Mouse (Mus musculus) lung, embryonic 16.5 days (tissue): ENCODE results near the gene Acsf2. TPM values are rescaled to one million over a fixed set of nuclear protein-coding genes. Genes with fewer than 3 reads are reported as not detected.
"Not testable (repeated sequence)": the region's sequence is repeated elsewhere in the genome, so short reads cannot be mapped to it uniquely, and the experiment has no call there.

Experiments
- ATAC-seq: fragments of 200-750 bp; cut with Nextera tagmentation; 2 replicates; pipeline ENCODE4 v1.8.0; 2017; ENCODE audit warnings: low read depth, mild to moderate bottlenecking, moderate library complexity
- H3K27ac ChIP-seq: fragments of 300-500 bp; sonication (generic); 2 replicates; pipeline ENCODE4 v1.5.1; 2014; ENCODE audit warnings: mild to moderate bottlenecking, control low read depth, low read length
- H3K27me3 ChIP-seq: fragments of 300-500 bp; sonication (generic); 2 replicates; pipeline ENCODE4 v1.6.1; 2014; ENCODE audit warnings: low read depth, low read length, mixed read lengths; ENCODE audit not compliant: control insufficient read depth, insufficient read depth
- H3K36me3 ChIP-seq: fragments of 300-500 bp; sonication (generic); 2 replicates; pipeline ENCODE4 v1.6.1; 2014; ENCODE audit warnings: low read length; ENCODE audit not compliant: control insufficient read depth, insufficient read depth
- H3K4me1 ChIP-seq: fragments of 300-500 bp; sonication (generic); replicated peaks from 2 replicates; pipeline ENCODE4 v1.6.1; 2014; ENCODE audit warnings: low read length, mixed read lengths; ENCODE audit not compliant: control insufficient read depth, insufficient read depth
- H3K4me2 ChIP-seq: fragments of 300-500 bp; sonication (generic); 2 replicates; pipeline ENCODE4 v1.6.1; 2014; ENCODE audit warnings: low read depth, low read length, control low read depth
- H3K4me3 ChIP-seq: fragments of 300-500 bp; sonication (generic); 2 replicates; pipeline ENCODE4 v1.5.1; 2014; ENCODE audit warnings: mild to moderate bottlenecking, low read length, control low read depth
- H3K9ac ChIP-seq: fragments of 300-500 bp; sonication (generic); 2 replicates; pipeline ENCODE4 v1.6.1; 2014; ENCODE audit warnings: low read length, control low read depth
- H3K9me3 ChIP-seq: fragments of 300-500 bp; sonication (generic); 2 replicates; pipeline ENCODE4 v1.6.1; 2016; ENCODE audit warnings: low read length; ENCODE audit not compliant: control insufficient read depth
- WGBS: fragments of 180-500 bp; shearing (Covaris S2); extraction: QIAGEN DNeasy Blood & Tissue Kit; methylation state at CpG from one replicate; pipeline ENCODE4 v1.1.7; 2014; 5-methylcytosine and 5-hydroxymethylcytosine counted together
- polyA plus RNA-seq: library from polyadenylated mRNA; unstranded; fragments of >200 nt; fragmentation: Nextera tagmentation; extraction: Ambion mirVana; gene quantifications from 2 replicates; pipeline ENCODE4 v1.2.1, GENCODE M21; 2015

Gene Acsf2
- 5.7 and 6.6 TPM in 2 replicates for polyA plus RNA-seq

- peak within 1 kb of the TSS; percentile 63 for H3K4me3 ChIP-seq
- peaks cover 7% of the 10 kb centered on the region for H3K4me1 ChIP-seq
- no peaks in the 10 kb centered on the region for H3K27me3 ChIP-seq
- H3K27ac ChIP-seq = peak within 1 kb of the TSS; percentile 53
- peak within 1 kb of the TSS; percentile 72 for H3K4me2 ChIP-seq
- 1% methylated on average over 51 of the region's 52 CpGs for WGBS
- H3K36me3 ChIP-seq = no peaks in the 10 kb centered on the region
- ATAC-seq = peak; percentile 96
- H3K9me3 ChIP-seq = no peaks in the 10 kb centered on the region
- peak within 1 kb of the TSS; percentile 72 for H3K9ac ChIP-seq
These were observed at the start of gene Acsf2 for GRCm38 (mm10) chr11:94601321-94602281. Gene Acsf2 (minus strand): TSS chr11:94601871.

GRCm38 (mm10) chr11:94651241-94651640, 49.6 kb upstream of the Acsf2 start:
- H3K9me3 ChIP-seq, H3K4me3 ChIP-seq, H3K4me2 ChIP-seq, H3K27ac ChIP-seq, H3K9ac ChIP-seq, ATAC-seq, H3K27me3 ChIP-seq: not testable (repeated sequence)
- WGBS = 95% methylated on average over 5 of the region's 7 CpGs
- Histone ChIP-seq H3K4me1 (peaks cover 13% of the 10 kb centered on the region), H3K36me3 (peaks cover 29% of the 10 kb centered on the region)

- 92% methylated on average over 4 of the region's 4 CpGs for WGBS
- Histone ChIP-seq H3K36me3 (peaks cover 60% of the 10 kb centered on the region), H3K9me3 (no peaks in the 10 kb centered on the region), H3K27me3 (no peaks in the 10 kb centered on the region), H3K9ac (no peak overlapping the region), H3K4me3 (no peak overlapping the region), H3K27ac (no peak overlapping the region), H3K4me1 (no peaks in the 10 kb centered on the region), H3K4me2 (no peak overlapping the region)
- ATAC-seq = no peak
These were observed 44.8 kb upstream of the Acsf2 start for GRCm38 (mm10) chr11:94646457-94646856.

- WGBS = 81% methylated on average over 8 of the region's 8 CpGs
- no peak for ATAC-seq
These were observed 43.0 kb upstream of the Acsf2 start for GRCm38 (mm10) chr11:94644461-94645219.

GRCm38 (mm10) chr11:94634431-94634830, 32.8 kb upstream of the Acsf2 start:
- Histone ChIP-seq H3K27me3 (no peaks in the 10 kb centered on the region), H3K4me2 (no peak overlapping the region), H3K27ac (no peak overlapping the region), H3K9me3 (no peaks in the 10 kb centered on the region), H3K4me3 (no peak overlapping the region), H3K9ac (no peak overlapping the region), H3K36me3 (peaks cover 66% of the 10 kb centered on the region), H3K4me1 (peaks cover 8% of the 10 kb centered on the region; the same call in 1 of the 2 replicates)
- WGBS = 90% methylated on average over 5 of the region's 5 CpGs
- no peak for ATAC-seq

More at GRCm38 (mm10) chr11:94644461-94645219, 43.0 kb upstream of the Acsf2 start:
- H3K9ac ChIP-seq = no peak overlapping the region
- no peak overlapping the region for H3K27ac ChIP-seq
- H3K4me3 ChIP-seq = no peak overlapping the region
- H3K36me3 ChIP-seq = peaks cover 62% of the 10 kb centered on the region
- no peak overlapping the region for H3K4me2 ChIP-seq
- no peaks in the 10 kb centered on the region for H3K27me3 ChIP-seq
- H3K4me1 ChIP-seq = no peaks in the 10 kb centered on the region
- no peaks in the 10 kb centered on the region for H3K9me3 ChIP-seq

- no peak for ATAC-seq
- WGBS = 85% methylated on average over 8 of the region's 8 CpGs
- Histone ChIP-seq H3K4me1 (peaks cover 8% of the 10 kb centered on the region; the same call in 1 of the 2 replicates), H3K9ac (no peak overlapping the region), H3K4me3 (no peak overlapping the region), H3K9me3 (no peaks in the 10 kb centered on the region), H3K27ac (no peak overlapping the region), H3K27me3 (no peaks in the 10 kb centered on the region), H3K36me3 (peaks cover 53% of the 10 kb centered on the region), H3K4me2 (no peak overlapping the region)
These were observed 31.3 kb upstream of the Acsf2 start for GRCm38 (mm10) chr11:94632988-94633387.

- no peak overlapping the region for H3K4me2 ChIP-seq
- no peak overlapping the region for H3K4me3 ChIP-seq
- no peak overlapping the region for H3K27ac ChIP-seq
- WGBS = 97% methylated on average over 5 of the region's 5 CpGs
- H3K9ac ChIP-seq = no peak overlapping the region
- no peaks in the 10 kb centered on the region for H3K27me3 ChIP-seq
- H3K4me1 ChIP-seq = peaks cover 8% of the 10 kb centered on the region; the same call in 1 of the 2 replicates
- peaks cover 46% of the 10 kb centered on the region for H3K36me3 ChIP-seq
- ATAC-seq = no peak
- H3K9me3 ChIP-seq = no peaks in the 10 kb centered on the region
These were observed 30.3 kb upstream of the Acsf2 start for GRCm38 (mm10) chr11:94631969-94632368.

- WGBS = 7% methylated on average over 26 of the region's 26 CpGs
- peak overlapping the region; percentile 61 for H3K27ac ChIP-seq
- H3K4me3 ChIP-seq = peak overlapping the region; percentile 100
- H3K27me3 ChIP-seq = no peaks in the 10 kb centered on the region
- no peaks in the 10 kb centered on the region for H3K9me3 ChIP-seq
- peak overlapping the region; percentile 91 for H3K4me2 ChIP-seq
- peaks cover 31% of the 10 kb centered on the region for H3K36me3 ChIP-seq
- peaks cover 8% of the 10 kb centered on the region; the same call in 1 of the 2 replicates for H3K4me1 ChIP-seq
- peak; percentile 19; the same call in 1 of the 2 replicates for ATAC-seq
- peak overlapping the region; percentile 92 for H3K9ac ChIP-seq
These were observed 28.7 kb upstream of the Acsf2 start for GRCm38 (mm10) chr11:94630199-94631011.
